Mouse (Mus musculus) liver, adult (tissue): ENCODE data around the gene Vpreb1.
A peak's percentile ranks its signal among the peaks of the same experiment; 100 is the strongest.

Source experiments
- GATA4 ChIP-seq: IDR thresholded peaks from 2 replicates; pipeline ENCODE4 v1.6.1; 2014; ENCODE audit warnings: mild to moderate bottlenecking, low read length; ENCODE audit not compliant: insufficient replicate concordance

The Vpreb1 gene

GRCm38 (mm10) chr16:16870617-16871331 lies at the start of gene Vpreb1, which contains the start of gene Top3b:
Gene Vpreb1 (minus strand): TSS chr16:16870843.
Gene Top3b (plus strand): TSS chr16:16870736.
- TF ChIP-seq GATA4: no peak

DNA sequence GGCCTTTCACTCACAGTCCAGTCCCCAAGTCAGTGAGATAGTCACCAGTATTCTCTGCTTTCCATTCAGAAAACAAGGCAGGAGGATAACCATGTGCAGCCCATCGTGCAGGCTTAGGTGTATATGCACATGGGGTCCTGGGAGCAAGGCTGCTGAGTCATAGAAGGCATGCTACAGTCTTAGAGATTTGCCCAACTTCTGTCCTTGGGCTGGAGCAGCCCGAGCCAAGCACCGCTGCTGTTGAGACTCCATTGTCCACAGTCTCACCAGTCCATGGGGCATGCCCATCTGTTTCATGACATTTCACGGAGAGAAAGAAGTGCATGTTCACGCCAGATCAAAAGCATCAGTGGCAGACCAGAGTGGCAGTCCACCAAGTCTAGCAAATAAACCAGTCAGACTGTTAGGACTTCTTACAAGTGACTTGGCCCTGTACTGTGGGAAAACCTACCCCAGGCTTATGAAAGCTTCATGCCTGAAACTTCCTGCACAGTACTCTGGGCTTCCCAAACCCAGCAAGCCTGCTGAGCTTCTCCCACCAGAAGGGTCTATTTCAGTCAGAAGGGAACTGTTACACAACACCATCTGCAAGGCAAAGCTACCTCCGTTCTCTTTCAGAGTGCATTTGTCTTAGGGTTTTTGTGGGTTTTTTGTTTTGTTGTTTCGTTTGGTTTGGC lies 47.9 kb upstream of the Vpreb1 start:
- TF ChIP-seq GATA4: no peak

DNA sequence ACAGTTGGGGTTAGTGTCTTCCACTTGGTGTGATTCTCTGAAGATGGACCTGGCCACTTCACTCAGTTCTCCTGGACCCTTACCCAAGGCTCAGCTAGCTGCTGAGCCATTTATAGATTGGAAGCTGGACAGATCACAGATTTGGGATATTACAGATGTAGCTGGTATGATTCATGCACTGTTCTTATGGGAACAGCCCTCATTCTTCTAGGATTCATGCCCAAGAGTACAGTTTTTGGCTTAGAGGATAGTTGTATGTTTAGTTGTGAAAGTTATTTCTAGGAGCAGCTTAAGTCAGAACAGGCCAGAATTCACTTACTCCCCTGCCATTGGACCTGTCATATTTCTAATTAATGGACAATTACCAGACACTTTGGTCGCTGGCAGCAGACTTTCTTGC lies 42.8 kb upstream of the Vpreb1 start:
- TF ChIP-seq GATA4: no peak

DNA sequence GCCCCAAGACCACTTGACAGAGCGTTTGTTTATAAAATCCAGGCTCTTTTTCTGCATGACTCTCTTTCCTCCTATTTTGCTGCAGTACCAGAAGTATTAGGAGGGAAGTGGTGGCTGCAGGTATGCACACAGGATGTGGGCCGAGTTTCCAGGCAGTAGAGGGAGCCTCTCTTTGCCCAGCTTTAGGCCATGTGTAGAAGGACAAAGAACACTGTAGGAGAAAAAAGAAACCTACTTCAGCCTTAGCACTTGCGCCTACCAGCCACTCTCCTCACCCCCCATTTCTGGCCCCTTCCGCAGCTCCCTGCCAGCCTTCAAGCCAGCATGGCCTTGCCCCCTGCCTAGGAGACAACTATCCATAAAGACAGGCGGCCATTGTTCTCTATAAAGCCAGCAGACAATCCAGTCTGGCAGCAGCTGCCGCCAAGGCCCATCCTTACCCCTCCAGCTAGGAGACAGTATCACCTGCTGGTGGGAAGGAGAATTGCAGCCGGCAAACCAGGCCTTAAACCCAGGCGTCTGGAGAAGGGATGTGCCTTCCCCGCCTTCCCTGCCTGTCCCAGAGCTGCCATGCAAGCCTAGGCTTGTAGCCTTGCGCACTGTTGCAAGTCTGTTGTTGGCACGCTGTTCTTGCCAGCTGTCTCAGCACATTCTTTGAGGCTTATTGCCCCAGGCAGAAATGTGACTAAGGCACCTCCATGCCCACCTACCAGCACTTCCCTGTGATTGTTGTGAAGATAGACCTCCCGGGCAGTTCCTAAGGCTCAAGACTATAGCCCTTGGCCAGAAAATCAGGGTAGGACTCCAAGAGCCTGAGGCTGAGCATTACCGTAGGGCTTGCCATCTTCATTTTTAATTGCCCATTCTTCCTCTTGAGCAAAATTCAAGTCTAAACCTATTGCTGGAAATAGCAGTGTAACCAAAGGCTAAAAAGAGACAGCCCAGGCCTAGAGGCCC lies 41.3 kb upstream of the Vpreb1 start:
- no peak for TF ChIP-seq GATA4

DNA sequence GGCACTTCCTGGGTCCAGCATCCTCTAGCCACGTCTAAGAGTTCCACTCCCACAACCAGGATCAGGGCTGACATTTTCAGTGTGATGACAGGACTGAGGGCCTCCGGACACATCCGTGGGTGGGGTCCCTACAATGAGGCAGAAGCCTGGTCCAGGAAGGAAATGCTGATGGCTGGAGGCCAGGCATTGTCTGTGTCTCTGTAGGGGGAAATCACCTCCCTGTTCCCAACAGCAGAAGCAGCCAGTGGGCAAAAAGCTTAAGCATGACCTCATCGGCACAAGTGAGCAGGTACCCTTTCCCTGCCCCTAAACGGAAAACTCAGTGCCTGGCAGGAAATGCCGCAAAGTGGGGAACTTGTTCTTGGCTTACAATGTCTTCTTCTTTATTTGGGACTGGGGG lies 37.2 kb upstream of the Vpreb1 start:
- peak; percentile 36; the same call in 1 of the 2 replicates for TF ChIP-seq GATA4

DNA sequence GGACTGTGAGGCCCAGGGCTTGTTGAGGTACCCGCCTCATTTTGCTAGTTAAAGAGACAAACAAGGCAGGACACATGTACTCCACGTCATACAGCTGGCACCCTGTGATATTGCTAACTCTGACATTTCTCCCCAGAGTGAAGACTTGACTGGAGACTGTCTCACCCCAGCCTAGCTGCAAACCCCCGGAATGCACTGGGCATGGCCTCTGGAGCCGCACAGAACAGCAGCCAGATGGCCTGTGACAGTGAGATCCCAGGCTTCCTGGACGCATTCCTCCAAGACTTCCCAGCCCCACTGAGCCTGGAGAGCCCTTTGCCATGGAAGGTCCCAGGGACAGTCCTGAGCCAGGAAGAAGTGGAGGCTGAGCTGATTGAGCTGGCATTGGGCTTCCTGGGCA lies 32.5 kb upstream of the Vpreb1 start:
- TF ChIP-seq GATA4: no peak

GRCm38 (mm10) chr16:16902329-16902728 lies 31.7 kb upstream of the Vpreb1 start:
- no peak for TF ChIP-seq GATA4

DNA sequence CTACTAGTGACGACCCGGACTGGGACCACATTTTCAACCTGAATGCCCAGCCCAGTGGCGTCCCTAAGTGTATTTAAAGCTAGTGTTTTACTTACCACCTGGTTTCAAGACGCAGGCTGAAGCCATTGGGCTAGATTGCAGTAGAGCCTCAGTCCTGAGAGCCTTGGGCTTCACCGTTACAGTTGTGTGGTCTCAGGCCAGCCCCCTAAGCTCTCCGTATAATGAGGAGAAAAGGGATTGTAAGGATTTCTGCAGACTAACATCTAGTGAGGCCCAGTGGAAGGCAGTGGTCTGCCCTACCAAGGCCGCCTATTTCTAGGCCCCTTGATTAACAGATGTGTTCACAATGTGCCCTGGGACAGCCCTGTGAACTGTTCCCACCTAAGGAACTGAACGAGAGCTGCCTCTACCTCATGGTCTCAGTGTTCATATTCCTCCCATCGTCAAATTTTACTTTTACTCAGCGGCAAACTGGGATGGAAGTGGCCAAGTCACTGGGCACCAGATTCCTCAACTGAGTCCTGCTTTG lies 26.5 kb upstream of the Vpreb1 start:
- no peak for TF ChIP-seq GATA4

- TF ChIP-seq GATA4: peak; percentile 33; the same call in 1 of the 2 replicates
These were observed 25.9 kb upstream of the Vpreb1 start, which contains the start of gene Ppm1f for GRCm38 (mm10) chr16:16896382-16897055. Gene Ppm1f (plus strand): TSS chr16:16896469.

DNA sequence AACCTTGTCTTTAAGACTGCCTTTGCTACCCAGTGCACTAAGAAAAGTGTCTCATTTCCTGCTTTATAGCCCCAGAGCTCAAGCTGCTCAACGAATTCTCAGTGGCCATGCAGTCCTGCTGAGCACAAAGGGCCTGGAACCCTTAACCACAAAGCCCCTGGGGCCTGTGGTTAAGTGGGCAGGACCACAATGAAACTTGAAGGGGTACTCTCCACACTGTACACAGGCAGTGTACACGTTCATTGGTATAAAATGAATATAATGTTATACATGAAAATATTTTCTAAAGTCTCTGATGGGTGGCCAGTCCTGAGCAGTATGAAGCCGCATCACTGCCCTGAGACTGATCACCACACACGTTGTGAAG lies 25.4 kb upstream of the Vpreb1 start:
- no peak for TF ChIP-seq GATA4

- no peak for TF ChIP-seq GATA4
These were observed 21.7 kb upstream of the Vpreb1 start for GRCm38 (mm10) chr16:16892366-16892765.

GRCm38 (mm10) chr16:16888341-16888740 lies 17.7 kb upstream of the Vpreb1 start:
- 0 out of 2 replicates have a peak, but pooled peaks have one; percentile 7 for TF ChIP-seq GATA4

DNA sequence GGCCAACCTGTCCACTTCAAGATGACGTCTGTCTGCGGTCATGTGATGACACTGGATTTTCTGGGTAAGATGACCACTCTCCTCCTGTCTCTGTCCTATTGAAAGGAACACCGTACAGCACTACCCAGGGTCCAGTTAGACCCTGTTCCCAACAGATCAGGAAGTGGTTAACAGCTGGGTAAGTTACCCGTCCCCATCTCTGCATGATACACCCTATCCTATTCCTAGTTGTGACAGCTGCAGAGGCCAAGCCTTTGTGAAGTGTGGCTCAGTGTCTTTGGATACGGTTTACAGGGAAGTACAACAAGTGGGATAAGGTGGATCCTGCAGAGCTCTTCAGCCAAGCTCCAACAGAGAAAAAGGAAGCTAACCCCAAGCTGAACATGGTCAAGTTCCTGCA lies 8.4 kb upstream of the Vpreb1 start:
- no peak for TF ChIP-seq GATA4

DNA sequence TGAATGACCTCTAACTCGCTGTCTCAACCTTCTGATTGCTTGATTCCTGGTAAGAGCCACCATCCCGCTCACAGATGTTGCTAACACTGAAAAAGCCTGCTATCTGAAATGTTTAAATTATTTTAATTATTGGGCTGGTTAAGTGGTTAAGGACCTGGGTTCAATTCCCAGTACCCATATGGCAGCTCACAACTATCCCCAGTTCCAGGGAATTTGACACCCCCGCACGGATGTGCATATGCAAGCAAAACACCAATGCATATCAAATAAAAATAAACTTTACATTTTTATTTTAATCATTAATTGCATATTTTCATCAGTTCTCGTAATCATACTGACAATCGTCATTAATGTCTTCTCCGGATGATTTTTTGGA lies 414 bp downstream of the Vpreb1 start:
- no peak for TF ChIP-seq GATA4

DNA sequence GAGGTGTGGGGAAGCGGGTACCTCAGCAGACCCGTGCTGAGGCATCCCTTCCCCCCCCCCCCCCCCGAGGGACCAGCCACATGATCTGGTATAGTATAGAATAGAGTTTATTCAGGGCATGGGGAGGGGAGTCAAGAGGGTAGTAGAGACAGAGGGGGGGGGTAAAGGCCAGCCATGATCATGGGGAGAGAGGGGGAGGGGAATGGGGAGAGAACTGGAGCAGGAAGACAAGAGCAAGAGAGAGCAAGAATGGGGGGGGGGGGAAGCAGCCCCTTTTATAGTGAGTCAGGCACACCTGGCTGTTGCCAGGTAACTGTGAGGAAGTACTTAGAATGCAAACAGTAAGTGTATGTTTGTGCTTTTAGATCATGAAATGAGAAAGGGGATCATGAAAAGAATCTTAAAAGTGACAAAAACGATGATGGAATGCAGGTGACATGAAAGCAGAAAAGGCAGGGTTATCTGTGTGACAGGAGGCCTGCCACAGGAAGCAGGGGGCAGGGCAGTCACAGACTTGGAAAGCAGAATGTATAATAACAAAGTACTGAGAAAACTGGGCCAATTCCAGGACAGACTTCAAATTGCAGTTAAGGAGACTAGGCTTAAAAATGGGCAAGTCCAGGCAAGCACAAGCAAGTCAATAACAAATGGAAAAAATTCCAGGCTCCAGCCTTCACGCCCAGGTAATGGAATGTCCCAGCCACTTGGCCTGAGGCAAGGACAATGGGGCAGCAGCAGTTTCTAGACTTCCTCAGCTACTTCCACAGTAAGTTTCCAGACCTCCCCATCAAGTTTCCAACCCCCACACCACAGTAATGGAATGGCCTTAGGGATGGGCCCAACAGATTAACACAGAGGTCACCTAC lies 4.7 kb downstream of the Vpreb1 start:
- no peak for TF ChIP-seq GATA4
